10 mouse cellular contexts compared by ENCODE assay signal in the genomic region with DNA sequence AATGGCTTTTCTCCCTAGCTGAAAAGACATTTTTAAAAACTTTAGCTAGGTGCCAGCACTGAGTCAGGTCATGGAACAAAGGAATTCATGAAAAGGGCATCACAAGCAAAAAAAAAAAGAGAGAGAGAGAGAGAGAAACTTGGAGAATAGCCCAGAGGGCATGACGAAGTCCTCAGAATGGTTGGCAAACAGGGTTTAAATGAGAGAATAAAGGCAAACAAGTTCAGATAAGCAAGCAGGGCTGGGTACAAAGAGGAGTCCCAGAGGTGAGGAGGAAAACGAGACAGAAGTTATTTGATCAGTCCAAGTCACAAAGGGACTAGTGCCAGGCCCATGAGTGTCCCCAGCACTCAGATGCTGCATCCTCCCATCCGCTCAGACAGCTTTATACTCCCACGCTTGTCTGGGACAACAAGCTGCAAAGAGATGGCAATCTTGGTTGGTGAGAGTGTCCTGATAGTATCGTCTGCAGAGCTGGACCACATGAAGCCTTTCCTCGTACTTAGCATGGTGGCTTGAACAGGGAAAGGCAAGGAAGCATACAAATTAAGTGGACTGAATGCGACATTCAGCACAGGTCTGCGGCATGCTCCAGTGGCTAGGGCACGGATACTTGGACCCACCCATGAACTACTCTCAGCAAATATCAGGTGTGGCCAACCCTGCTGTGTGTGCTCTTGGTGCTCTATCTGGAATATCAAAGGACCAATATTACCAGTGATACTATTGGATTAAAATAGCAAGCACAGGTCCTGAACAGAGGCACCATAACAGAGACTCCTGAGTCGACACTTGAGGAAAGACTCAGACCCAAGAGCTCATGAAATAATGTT. TPM values are rescaled to one million over a fixed set of nuclear protein-coding genes. Genes with fewer than 3 reads are reported as not detected.
A peak's percentile ranks its signal among the peaks of the same experiment; 100 is the strongest.
DNase-seq lines count a peak whose midpoint lies in the region; ATAC-seq lines count a peak whose summit lies in the region.
"Had no signal": no experiment of that assay in that cellular context is flagged by ENCODE, and none has a peak within 500 bp of the region (broad histone marks: within the 10 kb centered on the region; RNA-seq: fewer than 3 reads in every experiment).

No protein-coding gene starts in this region.

- peak; percentile 38 for DNase-seq in adrenal gland, postnatal 14 days
- DNase-seq in adrenal gland, postnatal 25 days, result no peak
- DNase-seq in kidney, postnatal 14 days, result peak; percentile 21
- no peak for DNase-seq in kidney, postnatal 25 days
- DNase-seq in brain, adult 2 months (ENCODE audit: low read depth, low spot score), result peak; percentile 83
- DNase-seq in heart, adult 9 months (ENCODE audit: low spot score in 2 of 2), result no peak
- DNase-seq: gastrocnemius, postnatal 10 days had no signal

- peak overlapping the region; percentile 86 for H3K27ac ChIP-seq in lung, embryonic 16.5 days (ENCODE audit: low read length)
- H3K27ac ChIP-seq: limb, embryonic 15.5 days had no signal

- 59% methylated on average over 10 of the region's 10 CpGs for WGBS in lung, embryonic 16.5 days

- H3K4me2 ChIP-seq in lung, embryonic 16.5 days (ENCODE audit: low read depth, low read length), result no peak overlapping the region
- H3K4me2 ChIP-seq: limb, embryonic 15.5 days had no signal

- no peak overlapping the region for H3K9ac ChIP-seq in lung, embryonic 16.5 days (ENCODE audit: low read length)
- H3K9ac ChIP-seq: limb, embryonic 15.5 days had no signal

- ATAC-seq in lung, embryonic 16.5 days (ENCODE audit: low read depth), result peak; percentile 39; the same call in 1 of the 2 replicates
- ATAC-seq in erythroblast, adult 5-6 weeks (replicated peaks; ENCODE audit: low FRiP score, poor library complexity, severe bottlenecking), result no peak

- peaks cover 28% of the 10 kb centered on the region for H3K4me1 ChIP-seq in lung, embryonic 16.5 days (replicated peaks; ENCODE audit: control insufficient read depth, insufficient read depth, low read length)
- H3K4me1 ChIP-seq: limb, embryonic 15.5 days had no signal

- no peaks in the 10 kb centered on the region for H3K27me3 ChIP-seq in lung, embryonic 16.5 days (ENCODE audit: control insufficient read depth, insufficient read depth, low read depth, low read length)
- H3K27me3 ChIP-seq: limb, embryonic 15.5 days had no signal

- H3K36me3 ChIP-seq in lung, embryonic 16.5 days (ENCODE audit: control insufficient read depth, insufficient read depth, low read length), result peaks cover 2% of the 10 kb centered on the region; the same call in 1 of the 2 replicates
- H3K36me3 ChIP-seq: limb, embryonic 15.5 days had no signal

- H3K4me3 ChIP-seq in lung, embryonic 16.5 days (ENCODE audit: low read length), result no peak overlapping the region
- H3K4me3 ChIP-seq: limb, embryonic 15.5 days had no signal

- no peaks in the 10 kb centered on the region; the same call in 1 of the 2 replicates for H3K9me3 ChIP-seq in lung, embryonic 16.5 days (ENCODE audit: control insufficient read depth, low read length)
- H3K9me3 ChIP-seq: limb, embryonic 15.5 days had no signal

RNA-seq across cellular contexts. Expression of a gene that starts 22.2 kb away (rescaled TPM):
- total RNA-seq in adrenal gland, postnatal 14 days (2021), result 0.38 and 1.4 TPM in 2 replicates
- total RNA-seq in adrenal gland, postnatal 25 days (2021), result 0.09 and 0.14 TPM in 2 replicates
- polyA plus RNA-seq in lung, embryonic 16.5 days (2015; fragmentation: Nextera tagmentation; extraction: Ambion mirVana), result 6.9 and 7.3 TPM in 2 replicates
- not detected in 2 replicates for total RNA-seq in erythroblast, adult 5-6 weeks (2015; ENCODE audit: low replicate concordance)
- total RNA-seq in erythroblast, adult 5-6 weeks (2017; ENCODE audit: low replicate concordance), result 0.28 TPM in 1 of 2 replicates, not detected in the other

Comparison
In these comparisons a context has a peak if more than half of its experiments do, and no peak if none do; other contexts are left out.
1. DNase-seq: peak in adrenal gland, postnatal 14 days (single experiment), kidney, postnatal 14 days (single experiment) and brain, adult 2 months (single experiment); none in adrenal gland, postnatal 25 days (single experiment), kidney, postnatal 25 days (0 of 2) and heart, adult 9 months (0 of 2).